Mouse (Mus musculus) E14TG2a.4 (cell line): ENCODE results near the gene Rap1b.
"Not testable (repeated sequence)": the region's sequence is repeated elsewhere in the genome, so short reads cannot be mapped to it uniquely, and the experiment has no call there.

Experiments
- H3K27me3 ChIP-seq: 2 replicates; pipeline ENCODE4 v1.6.1; 2014; ENCODE audit warnings: low read length, control low read depth; ENCODE audit not compliant: insufficient read depth
- H3K36me3 ChIP-seq: 2 replicates; pipeline ENCODE4 v1.6.1; 2014; ENCODE audit warnings: low read length, control low read depth; ENCODE audit not compliant: insufficient read depth
- H3K4me1 ChIP-seq: replicated peaks from 2 replicates; pipeline ENCODE4 v1.6.1; 2014; ENCODE audit warnings: low read depth, low read length, control low read depth
- H3K4me3 ChIP-seq: replicated peaks from 2 replicates; pipeline ENCODE4 v1.5.1; 2014; ENCODE audit warnings: mild to moderate bottlenecking, low read length
- H3K9me3 ChIP-seq: 2 replicates; pipeline ENCODE4 v1.6.1; 2014; ENCODE audit warnings: low read length, control low read depth
- CTCF ChIP-seq: conservative IDR thresholded peaks from 2 replicates; pipeline ENCODE4 v1.5.1; 2014; ENCODE audit warnings: low read length
- NANOG ChIP-seq: IDR thresholded peaks from 2 replicates; pipeline ENCODE4 v1.6.1; 2014; ENCODE audit warnings: borderline replicate concordance, low read length, mixed read lengths
- POU5F1 ChIP-seq: IDR thresholded peaks from 2 replicates; pipeline ENCODE4 v1.6.1; 2014; ENCODE audit warnings: low read length, borderline replicate concordance

Rap1b gene

GRCm38 (mm10) chr10:117845597-117846259, at the start of gene Rap1b:
Gene Rap1b (minus strand): TSS chr10:117846035.
- peaks cover 67% of the 10 kb centered on the region for H3K4me1 ChIP-seq
- TF ChIP-seq POU5F1 (no peak), NANOG (no peak), CTCF (no peak)
- H3K9me3 ChIP-seq = no peaks in the 10 kb centered on the region
- peaks cover 4% of the 10 kb centered on the region; the same call in 1 of the 2 replicates for H3K36me3 ChIP-seq
- H3K4me3 ChIP-seq = peak within 1 kb of the TSS; percentile 88
- H3K27me3 ChIP-seq = peaks cover 5% of the 10 kb centered on the region; the same call in 1 of the 2 replicates

GRCm38 (mm10) chr10:117895186-117895585, 49.4 kb upstream of the Rap1b start:
- Histone ChIP-seq H3K4me3 (no peak overlapping the region), H3K9me3 (no peaks in the 10 kb centered on the region), H3K36me3 (no peaks in the 10 kb centered on the region), H3K27me3 (no peaks in the 10 kb centered on the region), H3K4me1 (peaks cover 70% of the 10 kb centered on the region)
- no peak for TF ChIP-seq NANOG
- no peak for TF ChIP-seq CTCF
- no peak for TF ChIP-seq POU5F1

GRCm38 (mm10) chr10:117894114-117895035, 48.5 kb upstream of the Rap1b start:
- TF ChIP-seq POU5F1 (no peak), NANOG (no peak), CTCF (no peak)
- H3K9me3 ChIP-seq = no peaks in the 10 kb centered on the region
- H3K27me3 ChIP-seq = no peaks in the 10 kb centered on the region
- no peak overlapping the region for H3K4me3 ChIP-seq
- no peaks in the 10 kb centered on the region for H3K36me3 ChIP-seq
- H3K4me1 ChIP-seq = peaks cover 75% of the 10 kb centered on the region

GRCm38 (mm10) chr10:117893128-117893527, 47.3 kb upstream of the Rap1b start:
- H3K9me3 ChIP-seq, H3K36me3 ChIP-seq, H3K27me3 ChIP-seq: not testable (repeated sequence)
- Histone ChIP-seq H3K4me3 (peak overlapping the region; percentile 26; the same call in 1 of the 2 replicates), H3K4me1 (peaks cover 85% of the 10 kb centered on the region)

GRCm38 (mm10) chr10:117891327-117891726, 45.5 kb upstream of the Rap1b start:
- Histone ChIP-seq H3K9me3 (no peaks in the 10 kb centered on the region), H3K27me3 (no peaks in the 10 kb centered on the region), H3K4me3 (peak overlapping the region; percentile 33), H3K4me1 (peaks cover 74% of the 10 kb centered on the region), H3K36me3 (no peaks in the 10 kb centered on the region)
- TF ChIP-seq CTCF = no peak
- no peak for TF ChIP-seq NANOG
- no peak for TF ChIP-seq POU5F1

GRCm38 (mm10) chr10:117888822-117889221, 43.0 kb upstream of the Rap1b start:
- peak overlapping the region; percentile 20; the same call in 1 of the 2 replicates for H3K4me3 ChIP-seq
- no peaks in the 10 kb centered on the region for H3K9me3 ChIP-seq
- no peak for TF ChIP-seq POU5F1
- TF ChIP-seq NANOG = no peak
- TF ChIP-seq CTCF = no peak
- H3K4me1 ChIP-seq = peaks cover 59% of the 10 kb centered on the region
- no peaks in the 10 kb centered on the region for H3K36me3 ChIP-seq
- no peaks in the 10 kb centered on the region for H3K27me3 ChIP-seq

GRCm38 (mm10) chr10:117885358-117885757, 39.5 kb upstream of the Rap1b start:
- TF ChIP-seq NANOG = no peak
- TF ChIP-seq POU5F1 = no peak
- no peak for TF ChIP-seq CTCF
- H3K27me3 ChIP-seq = no peaks in the 10 kb centered on the region
- no peak overlapping the region for H3K4me3 ChIP-seq
- no peaks in the 10 kb centered on the region for H3K9me3 ChIP-seq
- H3K36me3 ChIP-seq = no peaks in the 10 kb centered on the region
- H3K4me1 ChIP-seq = peaks cover 30% of the 10 kb centered on the region

GRCm38 (mm10) chr10:117884760-117885159, 38.9 kb upstream of the Rap1b start:
- TF ChIP-seq NANOG (no peak), CTCF (no peak), POU5F1 (no peak)
- Histone ChIP-seq H3K9me3 (no peaks in the 10 kb centered on the region), H3K27me3 (no peaks in the 10 kb centered on the region), H3K4me3 (no peak overlapping the region), H3K4me1 (peaks cover 24% of the 10 kb centered on the region), H3K36me3 (no peaks in the 10 kb centered on the region)
